Mouse (Mus musculus): ENCODE results near the gene Ppp2r5e. TPM values are rescaled to one million over a fixed set of nuclear protein-coding genes. Genes with fewer than 3 reads are reported as not detected.

Gene Ppp2r5e
- polyA plus RNA-seq, 1 experiment: 17.3 TPM

GRCm38 (mm10) chr12:75598988-75599387 is 2.9 kb upstream of the Ppp2r5e start:
- 54% methylated on average over 4 of the region's 4 CpGs for WGBS
- H3K4me3 ChIP-seq (ENCODE audit: insufficient read depth, low read depth, low read length): no peak overlapping the region
- H3K27me3 ChIP-seq (replicated peaks; ENCODE audit: control insufficient read depth, insufficient read depth, low read length): no peaks in the 10 kb centered on the region
- no peak for DNase-seq
- peaks cover 4% of the 10 kb centered on the region; the same call in 1 of the 2 replicates for H3K4me1 ChIP-seq (ENCODE audit: control insufficient read depth, insufficient read depth, low read length)
- TF ChIP-seq POLR2A (IDR thresholded peaks at IDR 0.05; ENCODE audit: low read depth, low read length) (no peak), CTCF (conservative IDR thresholded peaks at IDR 0.05; ENCODE audit: insufficient read depth, insufficient read length, low read depth, low read length) (no peak)
- H3K36me3 ChIP-seq (ENCODE audit: control insufficient read depth, insufficient read depth, low read length): no peaks in the 10 kb centered on the region
- peak overlapping the region; percentile 39; the same call in 1 of the 2 replicates for H3K27ac ChIP-seq (ENCODE audit: insufficient read depth, low read depth, low read length)

- WGBS: 81% methylated on average over 4 of the region's 4 CpGs
- Histone ChIP-seq H3K36me3 (ENCODE audit: control insufficient read depth, insufficient read depth, low read length) (peaks cover under 1% of the 10 kb centered on the region; the same call in 1 of the 2 replicates), H3K27me3 (replicated peaks; ENCODE audit: control insufficient read depth, insufficient read depth, low read length) (no peaks in the 10 kb centered on the region), H3K4me1 (ENCODE audit: control insufficient read depth, insufficient read depth, low read length) (peaks cover 6% of the 10 kb centered on the region; the same call in 1 of the 2 replicates), H3K4me3 (ENCODE audit: insufficient read depth, low read depth, low read length) (no peak overlapping the region), H3K27ac (ENCODE audit: insufficient read depth, low read depth, low read length) (no peak overlapping the region)
- TF ChIP-seq CTCF (conservative IDR thresholded peaks at IDR 0.05; ENCODE audit: insufficient read depth, insufficient read length, low read depth, low read length) (no peak), POLR2A (IDR thresholded peaks at IDR 0.05; ENCODE audit: low read depth, low read length) (no peak)
- no peak for DNase-seq
Measured at GRCm38 (mm10) chr12:75597707-75598106, 1.7 kb upstream of the Ppp2r5e start.

DNA sequence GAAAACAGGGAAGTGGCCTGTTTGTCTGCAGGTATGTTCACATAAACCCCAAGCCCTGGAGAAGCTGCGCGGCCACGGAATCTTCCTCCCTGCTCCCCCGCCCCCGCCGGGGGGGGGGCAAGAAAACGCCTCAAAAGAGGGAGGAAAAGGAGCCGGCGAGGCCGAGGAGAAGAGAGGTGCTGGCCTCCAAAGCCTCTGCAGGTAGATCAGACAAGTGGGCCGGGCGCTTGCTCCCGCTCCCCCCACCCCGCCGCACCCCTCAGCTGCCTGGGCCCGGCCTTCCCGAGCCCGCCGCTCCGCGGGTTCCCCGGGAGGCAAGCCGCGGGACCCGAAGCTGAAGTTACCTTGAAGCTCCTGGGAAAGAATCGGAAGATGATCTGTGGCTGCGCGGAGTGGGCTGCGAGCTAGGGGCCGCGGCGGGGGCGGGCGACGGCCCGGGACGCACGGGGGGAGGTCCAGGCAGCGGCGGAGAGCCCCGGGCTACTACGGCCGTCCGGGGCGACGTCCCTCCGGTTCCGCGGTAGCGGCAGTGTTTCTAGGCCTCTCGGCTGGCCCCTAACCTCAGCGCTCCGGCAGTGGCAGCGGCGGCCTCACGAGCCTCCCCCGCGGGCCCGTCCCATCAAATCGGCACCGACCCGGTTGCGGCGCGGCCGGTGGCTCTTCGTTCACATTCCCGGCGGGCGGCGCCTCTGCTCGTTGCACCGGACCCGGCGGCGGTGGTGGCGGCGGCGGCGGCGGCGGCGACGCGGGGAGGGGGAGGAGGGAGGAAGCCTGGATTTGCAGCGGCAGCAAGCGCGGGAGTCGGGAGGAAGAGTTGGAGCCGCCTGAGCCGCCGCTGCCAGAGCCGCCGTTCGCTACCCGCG is 523 bp downstream of the Ppp2r5e start:
- peak; percentile 39 for DNase-seq
- WGBS: 1% methylated on average over 83 of the region's 97 CpGs
- TF ChIP-seq POLR2A (IDR thresholded peaks at IDR 0.05; ENCODE audit: low read depth, low read length) (no peak), CTCF (conservative IDR thresholded peaks at IDR 0.05; ENCODE audit: insufficient read depth, insufficient read length, low read depth, low read length) (no peak)
- peaks cover 2% of the 10 kb centered on the region; the same call in 1 of the 2 replicates for H3K36me3 ChIP-seq (ENCODE audit: control insufficient read depth, insufficient read depth, low read length)
- H3K4me1 ChIP-seq (ENCODE audit: control insufficient read depth, insufficient read depth, low read length): peaks cover 6% of the 10 kb centered on the region; the same call in 1 of the 2 replicates
- no peaks in the 10 kb centered on the region for H3K27me3 ChIP-seq (replicated peaks; ENCODE audit: control insufficient read depth, insufficient read depth, low read length)
- H3K4me3 ChIP-seq (ENCODE audit: insufficient read depth, low read depth, low read length): peak overlapping the region; percentile 84
- peak overlapping the region; percentile 94 for H3K27ac ChIP-seq (ENCODE audit: insufficient read depth, low read depth, low read length)

DNA sequence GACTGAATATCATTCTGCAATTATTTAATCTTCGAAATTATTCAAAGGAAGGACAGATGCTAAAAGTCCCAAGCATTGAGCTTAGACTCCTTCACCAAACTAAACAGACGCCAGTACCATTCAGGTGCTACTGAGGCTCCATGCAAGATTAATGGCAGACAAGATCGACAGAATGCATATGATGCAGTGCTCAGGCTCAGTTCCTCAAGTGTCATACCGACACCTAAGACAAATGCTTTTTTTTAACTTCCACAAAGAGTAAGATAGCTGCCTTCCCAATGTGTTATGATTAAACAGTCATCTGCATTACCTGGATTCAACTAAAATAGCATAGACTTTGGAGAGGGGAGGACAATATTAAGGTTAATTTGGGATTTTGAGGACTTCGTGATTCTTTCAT is 1.6 kb downstream of the Ppp2r5e start:
- Histone ChIP-seq H3K4me3 (ENCODE audit: insufficient read depth, low read depth, low read length) (peak overlapping the region; percentile 47; the same call in 1 of the 2 replicates), H3K27ac (ENCODE audit: insufficient read depth, low read depth, low read length) (no peak overlapping the region; the same call in 1 of the 2 replicates), H3K4me1 (ENCODE audit: control insufficient read depth, insufficient read depth, low read length) (peaks cover 6% of the 10 kb centered on the region; the same call in 1 of the 2 replicates), H3K36me3 (ENCODE audit: control insufficient read depth, insufficient read depth, low read length) (peaks cover 4% of the 10 kb centered on the region; the same call in 1 of the 2 replicates), H3K27me3 (replicated peaks; ENCODE audit: control insufficient read depth, insufficient read depth, low read length) (no peaks in the 10 kb centered on the region)
- DNase-seq: no peak
- 37% methylated on average over 5 of the region's 5 CpGs for WGBS
- TF ChIP-seq CTCF (conservative IDR thresholded peaks at IDR 0.05; ENCODE audit: insufficient read depth, insufficient read length, low read depth, low read length): no peak
- TF ChIP-seq POLR2A (IDR thresholded peaks at IDR 0.05; ENCODE audit: low read depth, low read length): no peak

DNA sequence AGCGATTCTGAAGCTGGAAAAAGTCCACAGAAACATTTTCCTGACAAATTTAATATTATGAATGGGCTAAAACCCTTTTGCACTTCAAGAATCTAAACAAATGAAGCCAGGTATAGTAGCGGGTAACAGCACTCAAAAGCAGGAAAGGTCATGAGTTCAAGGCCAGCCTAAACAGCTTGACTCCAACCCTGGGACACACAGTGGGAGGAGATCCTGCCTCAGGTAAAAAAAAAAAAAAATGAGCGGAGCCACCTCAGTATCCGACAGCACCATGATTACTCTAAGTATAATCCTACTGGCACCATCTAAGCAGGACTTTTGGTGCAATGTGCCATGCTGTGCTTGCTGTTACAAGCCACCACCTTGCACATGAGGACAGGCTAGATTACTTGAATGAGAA is 2.2 kb downstream of the Ppp2r5e start:
- no peak for TF ChIP-seq CTCF (conservative IDR thresholded peaks at IDR 0.05; ENCODE audit: insufficient read depth, insufficient read length, low read depth, low read length)
- no peak for TF ChIP-seq POLR2A (IDR thresholded peaks at IDR 0.05; ENCODE audit: low read depth, low read length)
- H3K36me3 ChIP-seq (ENCODE audit: control insufficient read depth, insufficient read depth, low read length): peaks cover 4% of the 10 kb centered on the region; the same call in 1 of the 2 replicates
- no peak overlapping the region for H3K27ac ChIP-seq (ENCODE audit: insufficient read depth, low read depth, low read length)
- no peaks in the 10 kb centered on the region for H3K27me3 ChIP-seq (replicated peaks; ENCODE audit: control insufficient read depth, insufficient read depth, low read length)
- 63% methylated on average over 4 of the region's 4 CpGs for WGBS
- DNase-seq: no peak
- H3K4me3 ChIP-seq (ENCODE audit: insufficient read depth, low read depth, low read length): peak overlapping the region; percentile 31
- peaks cover 6% of the 10 kb centered on the region; the same call in 1 of the 2 replicates for H3K4me1 ChIP-seq (ENCODE audit: control insufficient read depth, insufficient read depth, low read length)

DNA sequence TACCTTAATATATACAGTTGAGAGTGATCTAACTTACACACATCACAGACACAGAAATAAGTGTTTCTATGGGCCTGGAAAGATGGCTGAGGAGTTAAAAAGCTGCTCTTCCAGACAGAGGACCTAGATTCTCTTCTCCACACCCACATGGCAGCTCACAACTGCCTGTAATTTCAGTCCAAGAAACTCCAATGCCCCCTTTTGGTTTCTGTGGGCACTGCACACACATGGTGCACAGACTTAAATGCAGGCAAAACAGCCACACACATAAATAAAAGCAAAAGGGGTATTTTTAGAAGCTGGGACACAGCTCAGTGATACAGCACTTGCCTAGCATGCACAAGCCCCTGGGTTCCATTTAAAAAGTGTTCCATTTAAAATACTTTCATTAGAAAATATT is 8.5 kb downstream of the Ppp2r5e start:
- H3K27ac ChIP-seq (ENCODE audit: insufficient read depth, low read depth, low read length): no peak overlapping the region
- H3K27me3 ChIP-seq (replicated peaks; ENCODE audit: control insufficient read depth, insufficient read depth, low read length): no peaks in the 10 kb centered on the region
- peaks cover 7% of the 10 kb centered on the region; the same call in 1 of the 2 replicates for H3K4me1 ChIP-seq (ENCODE audit: control insufficient read depth, insufficient read depth, low read length)
- no peak overlapping the region for H3K4me3 ChIP-seq (ENCODE audit: insufficient read depth, low read depth, low read length)
- no peak for TF ChIP-seq POLR2A (IDR thresholded peaks at IDR 0.05; ENCODE audit: low read depth, low read length)
- TF ChIP-seq CTCF (conservative IDR thresholded peaks at IDR 0.05; ENCODE audit: insufficient read depth, insufficient read length, low read depth, low read length): no peak
- H3K36me3 ChIP-seq (ENCODE audit: control insufficient read depth, insufficient read depth, low read length): peaks cover 4% of the 10 kb centered on the region
- no peak for DNase-seq

DNA sequence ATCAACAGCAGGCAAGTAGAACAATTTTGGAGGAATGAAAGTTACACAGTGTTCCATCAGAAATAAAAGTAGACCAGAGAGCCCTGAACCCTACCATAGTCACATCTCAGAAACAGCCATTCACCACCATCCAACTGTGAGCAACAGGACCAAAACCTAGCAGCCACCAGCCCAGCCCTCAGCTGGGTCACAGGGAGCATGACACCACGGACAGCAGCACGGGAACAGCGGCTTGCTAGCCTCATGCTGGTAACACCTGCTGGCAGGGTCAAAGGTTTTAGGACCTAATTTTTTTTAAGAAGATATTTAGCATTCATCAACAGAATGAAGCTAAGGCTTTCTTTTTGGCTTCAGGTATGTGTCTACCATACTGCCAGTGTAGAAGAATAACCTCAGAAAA is 12.3 kb downstream of the Ppp2r5e start:
- WGBS: 29% methylated on average over 3 of the region's 3 CpGs
- H3K27me3 ChIP-seq (replicated peaks; ENCODE audit: control insufficient read depth, insufficient read depth, low read length): no peaks in the 10 kb centered on the region
- DNase-seq: peak; percentile 33

More for the DNA sequence above, 12.3 kb downstream of the Ppp2r5e start:
- Histone ChIP-seq H3K4me3 (ENCODE audit: insufficient read depth, low read depth, low read length) (no peak overlapping the region), H3K4me1 (ENCODE audit: control insufficient read depth, insufficient read depth, low read length) (peaks cover 14% of the 10 kb centered on the region), H3K27ac (ENCODE audit: insufficient read depth, low read depth, low read length) (no peak overlapping the region), H3K36me3 (ENCODE audit: control insufficient read depth, insufficient read depth, low read length) (peaks cover 2% of the 10 kb centered on the region)
- TF ChIP-seq POLR2A (IDR thresholded peaks at IDR 0.05; ENCODE audit: low read depth, low read length) (no peak), CTCF (conservative IDR thresholded peaks at IDR 0.05; ENCODE audit: insufficient read depth, insufficient read length, low read depth, low read length) (no peak)

Measured in kidney, adult 2 months (tissue).